Mouse (Mus musculus): ENCODE data around the gene Tcf15.
A peak's percentile ranks its signal among the peaks of the same experiment; 100 is the strongest.

Tcf15 gene

GRCm38 (mm10) chr2:152143279-152144157 is at the start of gene Tcf15:
Tcf15 (plus strand) TSS chr2:152143561.
- DNase-seq (ENCODE audit: low spot score in 2 of 2), result no peak

GRCm38 (mm10) chr2:152094856-152095545 is 48.4 kb upstream of the Tcf15 start:
- DNase-seq (ENCODE audit: low spot score in 2 of 2), result no peak

GRCm38 (mm10) chr2:152096922-152097321 is 46.4 kb upstream of the Tcf15 start:
- DNase-seq (ENCODE audit: low spot score in 2 of 2), result no peak

- DNase-seq (ENCODE audit: low spot score in 2 of 2), result no peak
Measured at GRCm38 (mm10) chr2:152097916-152098315, 45.4 kb upstream of the Tcf15 start.

GRCm38 (mm10) chr2:152099538-152099937 is 43.8 kb upstream of the Tcf15 start:
- no peak for DNase-seq (ENCODE audit: low spot score in 2 of 2)

- DNase-seq (ENCODE audit: low spot score in 2 of 2), result peak; percentile 75 to 79
Measured at GRCm38 (mm10) chr2:152101761-152102160, 41.6 kb upstream of the Tcf15 start.

- no peak for DNase-seq (ENCODE audit: low spot score in 2 of 2)
Measured at GRCm38 (mm10) chr2:152102369-152102768, 41.0 kb upstream of the Tcf15 start.

GRCm38 (mm10) chr2:152104711-152105317 is 38.5 kb upstream of the Tcf15 start:
- no peak for DNase-seq (ENCODE audit: low spot score in 2 of 2)

GRCm38 (mm10) chr2:152105318-152106224 is 37.8 kb upstream of the Tcf15 start, which contains the start of gene Srxn1:
Srxn1 (plus strand) TSS chr2:152105516.
- DNase-seq (ENCODE audit: low spot score in 2 of 2), result peak; percentile 79 to 87

GRCm38 (mm10) chr2:152106225-152106595 is 37.2 kb upstream of the Tcf15 start:
- no peak for DNase-seq (ENCODE audit: low spot score in 2 of 2)

- no peak for DNase-seq (ENCODE audit: low spot score in 2 of 2)
Measured at GRCm38 (mm10) chr2:152106597-152106996, 36.8 kb upstream of the Tcf15 start.

GRCm38 (mm10) chr2:152108702-152109101 is 34.7 kb upstream of the Tcf15 start:
- no peak for DNase-seq (ENCODE audit: low spot score in 2 of 2)

GRCm38 (mm10) chr2:152109386-152109785 is 34.0 kb upstream of the Tcf15 start:
- DNase-seq (ENCODE audit: low spot score in 2 of 2), result no peak

GRCm38 (mm10) chr2:152111311-152111710 is 32.0 kb upstream of the Tcf15 start:
- no peak for DNase-seq (ENCODE audit: low spot score in 2 of 2)

- peak; percentile 76 to 95 for DNase-seq (ENCODE audit: low spot score in 2 of 2)
Measured at GRCm38 (mm10) chr2:152111920-152112319, 31.4 kb upstream of the Tcf15 start.

- no peak for DNase-seq (ENCODE audit: low spot score in 2 of 2)
Measured at GRCm38 (mm10) chr2:152112490-152112889, 30.9 kb upstream of the Tcf15 start.

- DNase-seq (ENCODE audit: low spot score in 2 of 2), result peak in 1 of 2 experiments; percentile 56
Measured at GRCm38 (mm10) chr2:152112970-152113369, 30.4 kb upstream of the Tcf15 start.

- no peak for DNase-seq (ENCODE audit: low spot score in 2 of 2)
Measured at GRCm38 (mm10) chr2:152114057-152114975, 29.0 kb upstream of the Tcf15 start.

GRCm38 (mm10) chr2:152117694-152118093 is 25.7 kb upstream of the Tcf15 start:
- DNase-seq (ENCODE audit: low spot score in 2 of 2), result no peak

GRCm38 (mm10) chr2:152119228-152119865 is 24.0 kb upstream of the Tcf15 start:
- no peak for DNase-seq (ENCODE audit: low spot score in 2 of 2)
